Mouse (Mus musculus) adrenal gland, adult 2 months (tissue): ENCODE data around the gene Olfr700. TPM values are rescaled to one million over a fixed set of nuclear protein-coding genes. Genes with fewer than 3 reads are reported as not detected.
A peak's percentile ranks its signal among the peaks of the same experiment; 100 is the strongest.
"Not testable (repeated sequence)": the region's sequence is repeated elsewhere in the genome, so short reads cannot be mapped to it uniquely, and the experiment has no call there.

Experiments used
- DNase-seq: peaks from one replicate; pipeline ENCODE4 v3.0.0; 2021
- long read RNA-seq: library from polyadenylated mRNA; stranded (forward); transcript quantifications from one replicate; pipeline ENCODE4 v2.0.0, GENCODE M21; 2021
- polyA plus RNA-seq: library from polyadenylated mRNA; depleted of rRNA; stranded (reverse); fragments of >200 nt; gene quantifications from 2 replicates; pipeline ENCODE4 v1.2.3, GENCODE M21; 2012; rRNA removed
- total RNA-seq, 2 experiments: library from RNA; stranded (reverse); gene quantifications; 2 replicates each; pipeline ENCODE4 v1.2.3; 2021

Gene Olfr700
- total RNA-seq (not detected), polyA plus RNA-seq (not detected in 2 replicates)
- long read RNA-seq = 0 reads

GRCm38 (mm10) chr7:106808734-106809133 lies at the start of gene Olfr700:
TSS of gene Olfr700 (minus strand) at chr7:106808834.
- DNase-seq = no peak

- no peak for DNase-seq
Measured at GRCm38 (mm10) chr7:106843060-106843459, 34.4 kb upstream of the Olfr700 start, which contains the start of gene Olfr703. TSS of gene Olfr703 (plus strand) at chr7:106843360.

GRCm38 (mm10) chr7:106833793-106834192 lies 25.2 kb upstream of the Olfr700 start, which contains the start of gene Olfr702:
TSS of gene Olfr702 (minus strand) at chr7:106833893.
- DNase-seq = no peak

- DNase-seq = no peak
Measured at GRCm38 (mm10) chr7:106818414-106818813, 9.8 kb upstream of the Olfr700 start.

- DNase-seq = no peak
Measured at GRCm38 (mm10) chr7:106815775-106816174, 7.1 kb upstream of the Olfr700 start.

GRCm38 (mm10) chr7:106813829-106814228 lies 5.2 kb upstream of the Olfr700 start, which contains the start of gene Olfr701:
TSS of gene Olfr701 (plus strand) at chr7:106814129.
- DNase-seq = peak; percentile 20

GRCm38 (mm10) chr7:106793098-106793497 lies 15.5 kb downstream of the Olfr700 start, which contains the start of gene Olfr699:
TSS of gene Olfr699 (minus strand) at chr7:106793198.
- DNase-seq = no peak

GRCm38 (mm10) chr7:106788330-106788729 lies 20.3 kb downstream of the Olfr700 start:
- DNase-seq = no peak

- DNase-seq = not testable (repeated sequence)
Measured at GRCm38 (mm10) chr7:106761008-106761407, 47.6 kb downstream of the Olfr700 start.

GRCm38 (mm10) chr7:106758800-106759199 lies 49.8 kb downstream of the Olfr700 start:
- no peak for DNase-seq

Other genes starting within 250 kb of the Olfr700 start
- not detected for gene Olfr693, start 128.2 kb downstream of the Olfr700 start, total RNA-seq
- gene Olfr693, start 128.2 kb downstream of the Olfr700 start, polyA plus RNA-seq = not detected in 2 replicates
- gene Olfr694, start 117.0 kb downstream of the Olfr700 start, total RNA-seq = not detected
- not detected in 2 replicates for gene Olfr694, start 117.0 kb downstream of the Olfr700 start, polyA plus RNA-seq
- gene Olfr695, start 92.4 kb downstream of the Olfr700 start, total RNA-seq = not detected
- gene Olfr695, start 92.4 kb downstream of the Olfr700 start, polyA plus RNA-seq = not detected in 2 replicates
- gene Olfr697, start 66.4 kb downstream of the Olfr700 start, total RNA-seq = not detected
- gene Olfr697, start 66.4 kb downstream of the Olfr700 start, polyA plus RNA-seq = not detected in 2 replicates
- gene Olfr698, start 53.4 kb downstream of the Olfr700 start, total RNA-seq = not detected
- not detected in 2 replicates for gene Olfr698, start 53.4 kb downstream of the Olfr700 start, polyA plus RNA-seq
- not detected for gene Olfr699, start 15.6 kb downstream of the Olfr700 start, total RNA-seq
- not detected in 2 replicates for gene Olfr699, start 15.6 kb downstream of the Olfr700 start, polyA plus RNA-seq
- gene Olfr701, start 5.3 kb upstream of the Olfr700 start, total RNA-seq = not detected
- gene Olfr701, start 5.3 kb upstream of the Olfr700 start, polyA plus RNA-seq = not detected in 2 replicates
- gene Olfr702, start 25.1 kb upstream of the Olfr700 start, total RNA-seq = not detected
- gene Olfr702, start 25.1 kb upstream of the Olfr700 start, polyA plus RNA-seq = not detected in 2 replicates
- gene Olfr703, start 34.5 kb upstream of the Olfr700 start, total RNA-seq = not detected
- not detected in 2 replicates for gene Olfr703, start 34.5 kb upstream of the Olfr700 start, polyA plus RNA-seq
- not detected for gene Olfr704, start 54.4 kb upstream of the Olfr700 start, total RNA-seq
- gene Olfr704, start 54.4 kb upstream of the Olfr700 start, polyA plus RNA-seq = not detected in 2 replicates
- gene Olfr705, start 68.1 kb upstream of the Olfr700 start, total RNA-seq = not detected
- gene Olfr705, start 68.1 kb upstream of the Olfr700 start, polyA plus RNA-seq = not detected in 2 replicates
- gene Olfr706, start 79.3 kb upstream of the Olfr700 start, total RNA-seq = not detected
- not detected in 2 replicates for gene Olfr706, start 79.3 kb upstream of the Olfr700 start, polyA plus RNA-seq
- gene Olfr707, start 92.4 kb upstream of the Olfr700 start, total RNA-seq = not detected
- gene Olfr707, start 92.4 kb upstream of the Olfr700 start, polyA plus RNA-seq = not detected in 2 replicates
- gene Olfr1532-ps1, start 99.2 kb upstream of the Olfr700 start, total RNA-seq = not detected
- gene Olfr1532-ps1, start 99.2 kb upstream of the Olfr700 start, polyA plus RNA-seq = not detected in 2 replicates
- gene Olfr709-ps1, start 123.4 kb upstream of the Olfr700 start, total RNA-seq = under 1 TPM; 0.07 to 0.09 TPM
- not detected in 2 replicates for gene Olfr709-ps1, start 123.4 kb upstream of the Olfr700 start, polyA plus RNA-seq
- gene Olfr710, start 139.5 kb upstream of the Olfr700 start, total RNA-seq = not detected
- not detected in 2 replicates for gene Olfr710, start 139.5 kb upstream of the Olfr700 start, polyA plus RNA-seq
- not detected for gene Olfr6, start 155.1 kb upstream of the Olfr700 start, total RNA-seq
- not detected in 2 replicates for gene Olfr6, start 155.1 kb upstream of the Olfr700 start, polyA plus RNA-seq
- not detected for gene Olfr711, start 166.6 kb upstream of the Olfr700 start, total RNA-seq
- gene Olfr711, start 166.6 kb upstream of the Olfr700 start, polyA plus RNA-seq = not detected in 2 replicates
- gene Olfr2, start 197.2 kb upstream of the Olfr700 start, total RNA-seq = not detected
- not detected in 2 replicates for gene Olfr2, start 197.2 kb upstream of the Olfr700 start, polyA plus RNA-seq
- gene Olfr713, start 222.3 kb upstream of the Olfr700 start, total RNA-seq = not detected
- gene Olfr713, start 222.3 kb upstream of the Olfr700 start, polyA plus RNA-seq = not detected in 2 replicates